Mouse (Mus musculus) thymus, adult 2 months (tissue): ENCODE measurements around the gene Cd3g. TPM values are rescaled to one million over a fixed set of nuclear protein-coding genes. Genes with fewer than 3 reads are reported as not detected.

Experiments used
- DNase-seq: peaks from one replicate; pipeline ENCODE4 v3.0.0; 2021
- H3K27ac ChIP-seq: fragments of 200-500 bp; 2 replicates; pipeline ENCODE4 v1.5.1; 2012; ENCODE audit warnings: low read length, control low read depth; ENCODE audit not compliant: control insufficient read depth, insufficient read depth
- H3K27me3 ChIP-seq: fragments of 200-500 bp; 2 replicates; pipeline ENCODE4 v1.6.1; 2012; ENCODE audit warnings: mild to moderate bottlenecking, low read length, moderate library complexity, mixed read lengths; ENCODE audit not compliant: control insufficient read depth, insufficient read depth
- H3K36me3 ChIP-seq: fragments of 200-500 bp; 2 replicates; pipeline ENCODE4 v1.6.1; 2012; ENCODE audit warnings: mild to moderate bottlenecking, low read length, moderate library complexity; ENCODE audit not compliant: control insufficient read depth, insufficient read depth
- H3K4me1 ChIP-seq: fragments of 200-500 bp; replicated peaks from 2 replicates; pipeline ENCODE4 v1.6.1; 2012; ENCODE audit warnings: low read length; ENCODE audit not compliant: control insufficient read depth, insufficient read depth
- H3K4me3 ChIP-seq: fragments of 200-500 bp; 2 replicates; pipeline ENCODE4 v1.5.1; 2012; ENCODE audit warnings: mild to moderate bottlenecking, low read length, control low read depth, moderate library complexity; ENCODE audit not compliant: control insufficient read depth, insufficient read depth
- CTCF ChIP-seq: fragments of 200-500 bp; IDR thresholded peaks from 2 replicates; pipeline ENCODE4 v1.5.1; 2012; ENCODE audit warnings: mild to moderate bottlenecking, control low read depth, low read length, moderate library complexity, borderline replicate concordance; ENCODE audit not compliant: control insufficient read depth, poor library complexity, insufficient read depth; ENCODE audit errors: extremely low read depth
- POLR2A ChIP-seq: fragments of 200-500 bp; IDR thresholded peaks from 2 replicates; pipeline ENCODE4 v1.6.1; 2012; ENCODE audit warnings: mild to moderate bottlenecking, low read length, control low read depth, moderate library complexity; ENCODE audit not compliant: control insufficient read depth, poor library complexity, insufficient read depth; ENCODE audit errors: extremely low read depth
- WGBS: fragments of 180-500 bp; shearing (Covaris S2); methylation state at CpG from one replicate; pipeline ENCODE4 v1.1.7; 2018; 5-methylcytosine and 5-hydroxymethylcytosine counted together
- polyA plus RNA-seq: library from polyadenylated mRNA; depleted of rRNA; stranded (reverse); fragments of >200 nt; gene quantifications from 2 replicates; pipeline ENCODE4 v1.2.3, GENCODE M21; 2012; rRNA removed

Gene Cd3g
- polyA plus RNA-seq = 183 and 216 TPM in 2 replicates

DNA sequence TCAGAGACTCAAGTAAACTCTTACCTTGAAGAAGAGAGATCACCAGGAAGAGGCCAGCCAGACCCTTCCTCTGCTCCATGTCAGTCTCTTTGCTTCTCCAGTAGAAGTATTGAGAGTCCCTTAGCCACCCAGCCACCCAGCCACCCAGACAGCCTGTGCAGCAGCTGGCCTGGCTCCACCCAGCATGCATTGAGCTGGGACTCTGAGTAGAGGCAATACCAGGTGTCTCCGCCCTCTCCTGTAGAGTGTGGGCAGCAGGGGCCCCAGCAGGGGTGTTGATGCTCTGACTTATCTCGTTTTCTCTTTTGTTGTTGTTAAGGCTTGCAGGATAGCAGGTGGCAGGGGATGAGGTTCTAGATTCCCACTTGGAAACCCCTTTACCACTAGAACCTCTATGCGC is at the start of gene Cd3g:
Cd3g (minus strand) TSS at position 190 of the 400 bp plus-strand sequence.
- H3K4me1 ChIP-seq = peaks cover 14% of the 10 kb centered on the region
- peak within 1 kb of the TSS; percentile 73 for H3K4me3 ChIP-seq
- peak within 1 kb of the TSS; percentile 99 for H3K27ac ChIP-seq
- TF ChIP-seq CTCF (no peak), POLR2A (peak; percentile 99)
- H3K27me3 ChIP-seq = no peaks in the 10 kb centered on the region
- WGBS = 10% methylated on average over 3 of the region's 3 CpGs
- DNase-seq = peak; percentile 93
- peaks cover 14% of the 10 kb centered on the region for H3K36me3 ChIP-seq

- Histone ChIP-seq H3K27ac (no peak overlapping the region), H3K4me1 (no peaks in the 10 kb centered on the region), H3K27me3 (no peaks in the 10 kb centered on the region), H3K36me3 (no peaks in the 10 kb centered on the region), H3K4me3 (no peak overlapping the region)
- 49% methylated on average over 8 of the region's 8 CpGs for WGBS
- DNase-seq = no peak
- TF ChIP-seq CTCF (no peak), POLR2A (no peak)
These were observed 47.1 kb upstream of the Cd3g start for GRCm38 (mm10) chr9:45027376-45027775.

- DNase-seq = no peak
- Histone ChIP-seq H3K4me3 (no peak overlapping the region), H3K27me3 (no peaks in the 10 kb centered on the region), H3K4me1 (no peaks in the 10 kb centered on the region), H3K27ac (no peak overlapping the region), H3K36me3 (no peaks in the 10 kb centered on the region)
- TF ChIP-seq POLR2A = no peak
- no peak for TF ChIP-seq CTCF
- 90% methylated on average over 2 of the region's 2 CpGs for WGBS
These were observed 44.0 kb upstream of the Cd3g start for GRCm38 (mm10) chr9:45024187-45024586.

- 75% methylated on average over 3 of the region's 3 CpGs for WGBS
- no peak overlapping the region for H3K27ac ChIP-seq
- no peak for TF ChIP-seq POLR2A
- no peak for TF ChIP-seq CTCF
- H3K27me3 ChIP-seq = no peaks in the 10 kb centered on the region
- H3K4me3 ChIP-seq = no peak overlapping the region
- H3K36me3 ChIP-seq = no peaks in the 10 kb centered on the region
- no peak for DNase-seq
- no peaks in the 10 kb centered on the region for H3K4me1 ChIP-seq
These were observed 43.4 kb upstream of the Cd3g start for GRCm38 (mm10) chr9:45023638-45024037.

DNA sequence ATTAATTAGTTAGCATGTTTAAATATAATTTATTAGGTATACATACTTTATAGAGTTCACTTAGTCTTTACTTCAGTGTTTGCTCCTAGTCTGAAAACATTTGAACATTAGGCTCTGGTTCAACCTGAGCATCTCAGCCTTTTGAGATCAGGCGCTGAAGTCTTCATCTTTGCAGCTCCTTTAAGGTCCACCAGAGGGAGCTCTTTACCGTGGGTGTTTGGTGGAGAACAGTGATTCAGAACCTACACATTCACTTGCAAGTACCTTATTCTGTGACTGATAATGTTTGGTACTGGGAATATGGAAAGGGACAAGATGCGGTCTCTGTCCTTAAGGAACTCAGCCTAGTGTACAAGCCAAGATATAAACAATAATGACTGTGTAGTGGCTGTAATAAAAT is 42.6 kb upstream of the Cd3g start:
- no peak for TF ChIP-seq POLR2A
- H3K4me3 ChIP-seq = no peak overlapping the region
- H3K36me3 ChIP-seq = no peaks in the 10 kb centered on the region
- no peak overlapping the region for H3K27ac ChIP-seq
- peak; percentile 81 for DNase-seq
- no peaks in the 10 kb centered on the region for H3K27me3 ChIP-seq
- 15% methylated on average over 3 of the region's 3 CpGs for WGBS
- H3K4me1 ChIP-seq = no peaks in the 10 kb centered on the region

- no peak for TF ChIP-seq CTCF
- no peak for TF ChIP-seq POLR2A
- Histone ChIP-seq H3K27ac (no peak overlapping the region), H3K4me1 (peaks cover 10% of the 10 kb centered on the region), H3K27me3 (no peaks in the 10 kb centered on the region), H3K36me3 (no peaks in the 10 kb centered on the region), H3K4me3 (no peak overlapping the region)
- DNase-seq = no peak
- 89% methylated on average over 11 of the region's 11 CpGs for WGBS
These were observed 37.8 kb upstream of the Cd3g start for GRCm38 (mm10) chr9:45018031-45018430.

- peak; percentile 65 for DNase-seq
- Histone ChIP-seq H3K27me3 (no peaks in the 10 kb centered on the region), H3K4me3 (no peak overlapping the region), H3K27ac (peak overlapping the region; percentile 84), H3K36me3 (no peaks in the 10 kb centered on the region), H3K4me1 (peaks cover 23% of the 10 kb centered on the region)
- TF ChIP-seq POLR2A (no peak), CTCF (no peak)
- WGBS = 9% methylated on average over 3 of the region's 3 CpGs
These were observed 35.6 kb upstream of the Cd3g start for GRCm38 (mm10) chr9:45015841-45016240.
